Mouse (Mus musculus) small intestine, adult 2 months (tissue): Measurements from ENCODE around the gene Tceanc. TPM values are rescaled to one million over a fixed set of nuclear protein-coding genes. Genes with fewer than 3 reads are reported as not detected.
"Not testable (repeated sequence)": the region's sequence is repeated elsewhere in the genome, so short reads cannot be mapped to it uniquely, and the experiment has no call there.

ENCODE experiments used
- H3K27ac ChIP-seq: fragments of 200-500 bp; 2 replicates; pipeline ENCODE4 v1.5.1; 2012; ENCODE audit warnings: low read depth, low read length, control low read depth, inconsistent platforms; ENCODE audit not compliant: insufficient read depth
- H3K27me3 ChIP-seq: fragments of 200-500 bp; 2 replicates; pipeline ENCODE4 v1.6.1; 2012; ENCODE audit warnings: mild to moderate bottlenecking, moderate library complexity, low read length, inconsistent platforms; ENCODE audit not compliant: control insufficient read depth, insufficient read depth
- H3K36me3 ChIP-seq: fragments of 200-500 bp; 2 replicates; pipeline ENCODE4 v1.6.1; 2012; ENCODE audit warnings: mild to moderate bottlenecking, low read length, control low read depth, inconsistent platforms; ENCODE audit not compliant: control insufficient read depth, insufficient read depth
- H3K4me1 ChIP-seq: fragments of 200-500 bp; 2 replicates; pipeline ENCODE4 v1.6.1; 2012; ENCODE audit warnings: low read length, inconsistent platforms, mixed read lengths; ENCODE audit not compliant: control insufficient read depth, insufficient read depth, insufficient read length
- H3K4me3 ChIP-seq: fragments of 200-500 bp; 2 replicates; pipeline ENCODE4 v1.5.1; 2012; ENCODE audit warnings: low read depth, mild to moderate bottlenecking, control low read depth, inconsistent platforms, low read length, moderate library complexity
- CTCF ChIP-seq: fragments of 200-500 bp; IDR thresholded peaks from 2 replicates; pipeline ENCODE4 v1.5.1; 2012; ENCODE audit warnings: low read depth, mild to moderate bottlenecking, control low read depth, inconsistent platforms, low read length, moderate library complexity, mixed read lengths; ENCODE audit not compliant: insufficient replicate concordance, insufficient read length; ENCODE audit errors: extremely low read depth
- POLR2A ChIP-seq: fragments of 200-500 bp; IDR thresholded peaks from 2 replicates; pipeline ENCODE4 v1.6.1; 2012; ENCODE audit warnings: low read depth, mild to moderate bottlenecking, control low read depth, inconsistent platforms, low read length, moderate library complexity
- WGBS: fragments of 180-500 bp; shearing (Covaris S2); methylation state at CpG from one replicate; pipeline ENCODE4 v1.1.7; 2018; 5-methylcytosine and 5-hydroxymethylcytosine counted together
- polyA plus RNA-seq: library from polyadenylated mRNA; depleted of rRNA; stranded (reverse); fragments of >200 nt; gene quantifications from 2 replicates; pipeline ENCODE4 v1.2.3, GENCODE M21; 2012

Gene Tceanc
- polyA plus RNA-seq, 1 experiment = 0.23 TPM

GRCm38 (mm10) chrX:166535138-166535537, 16.8 kb upstream of the Tceanc start:
- WGBS = 21% methylated on average over 4 of the region's 4 CpGs
- TF ChIP-seq CTCF = no peak
- no peak for TF ChIP-seq POLR2A

GRCm38 (mm10) chrX:166533432-166533831, 15.1 kb upstream of the Tceanc start:
- 52% methylated on average over 4 of the region's 4 CpGs for WGBS
- no peaks in the 10 kb centered on the region for H3K36me3 ChIP-seq
- peak overlapping the region; percentile 22; the same call in 1 of the 2 replicates for H3K27ac ChIP-seq
- peaks cover 3% of the 10 kb centered on the region; the same call in 1 of the 2 replicates for H3K4me1 ChIP-seq
- TF ChIP-seq CTCF = no peak
- no peak for TF ChIP-seq POLR2A
- H3K27me3 ChIP-seq = no peaks in the 10 kb centered on the region
- H3K4me3 ChIP-seq = no peak overlapping the region

More at GRCm38 (mm10) chrX:166535138-166535537, 16.8 kb upstream of the Tceanc start:
- no peaks in the 10 kb centered on the region for H3K36me3 ChIP-seq
- peaks cover 3% of the 10 kb centered on the region; the same call in 1 of the 2 replicates for H3K4me1 ChIP-seq
- no peak overlapping the region for H3K27ac ChIP-seq
- H3K27me3 ChIP-seq = no peaks in the 10 kb centered on the region
- H3K4me3 ChIP-seq = no peak overlapping the region

GRCm38 (mm10) chrX:166531671-166532070, 13.3 kb upstream of the Tceanc start:
- TF ChIP-seq POLR2A = no peak
- TF ChIP-seq CTCF = no peak
- Histone ChIP-seq H3K4me1 (peaks cover 3% of the 10 kb centered on the region; the same call in 1 of the 2 replicates), H3K36me3 (no peaks in the 10 kb centered on the region), H3K27me3 (no peaks in the 10 kb centered on the region), H3K4me3 (no peak overlapping the region), H3K27ac (no peak overlapping the region)
- WGBS = 21% methylated on average over 6 of the region's 6 CpGs

- Histone ChIP-seq H3K27me3 (no peaks in the 10 kb centered on the region), H3K27ac (no peak overlapping the region), H3K4me1 (no peaks in the 10 kb centered on the region; the same call in 1 of the 2 replicates), H3K4me3 (no peak overlapping the region), H3K36me3 (no peaks in the 10 kb centered on the region)
- 97% methylated on average over 3 of the region's 3 CpGs for WGBS
- TF ChIP-seq CTCF = no peak
- TF ChIP-seq POLR2A = no peak
These were observed 9.8 kb upstream of the Tceanc start for GRCm38 (mm10) chrX:166528126-166528525.

- TF ChIP-seq POLR2A (no peak), CTCF (no peak)
- H3K4me3 ChIP-seq = no peak overlapping the region
- no peak overlapping the region for H3K27ac ChIP-seq
- 43% methylated on average over 2 of the region's 2 CpGs for WGBS
- no peaks in the 10 kb centered on the region for H3K27me3 ChIP-seq
- no peaks in the 10 kb centered on the region for H3K36me3 ChIP-seq
- H3K4me1 ChIP-seq = no peaks in the 10 kb centered on the region
These were observed 7.4 kb upstream of the Tceanc start for GRCm38 (mm10) chrX:166525637-166526315.

- Histone ChIP-seq H3K36me3 (no peaks in the 10 kb centered on the region), H3K27ac (no peak overlapping the region), H3K4me1 (no peaks in the 10 kb centered on the region), H3K4me3 (no peak overlapping the region), H3K27me3 (no peaks in the 10 kb centered on the region)
- TF ChIP-seq CTCF = no peak
- TF ChIP-seq POLR2A = no peak
- WGBS = 77% methylated on average over 5 of the region's 5 CpGs
These were observed 2.4 kb upstream of the Tceanc start for GRCm38 (mm10) chrX:166520782-166521181.

- 79% methylated on average over 1 of the region's 1 CpGs for WGBS
- H3K27ac ChIP-seq = no peak overlapping the region
- H3K27me3 ChIP-seq = no peaks in the 10 kb centered on the region
- TF ChIP-seq POLR2A = no peak
- TF ChIP-seq CTCF = no peak
- H3K36me3 ChIP-seq = no peaks in the 10 kb centered on the region
- no peaks in the 10 kb centered on the region for H3K4me1 ChIP-seq
- no peak overlapping the region for H3K4me3 ChIP-seq
These were observed 1.7 kb downstream of the Tceanc start for GRCm38 (mm10) chrX:166516631-166517030.

GRCm38 (mm10) chrX:166515923-166516322, 2.4 kb downstream of the Tceanc start:
- TF ChIP-seq CTCF (no peak), POLR2A (no peak)
- Histone ChIP-seq H3K27me3 (no peaks in the 10 kb centered on the region), H3K36me3 (no peaks in the 10 kb centered on the region), H3K4me1 (no peaks in the 10 kb centered on the region), H3K4me3 (no peak overlapping the region), H3K27ac (no peak overlapping the region)
- WGBS = 84% methylated on average over 3 of the region's 3 CpGs

- H3K4me1 ChIP-seq, H3K27ac ChIP-seq, H3K27me3 ChIP-seq, H3K36me3 ChIP-seq: not testable (repeated sequence)
- peak overlapping the region; percentile 19; the same call in 1 of the 2 replicates for H3K4me3 ChIP-seq
- WGBS = 22% methylated on average over 12 of the region's 12 CpGs
These were observed 4.3 kb downstream of the Tceanc start for GRCm38 (mm10) chrX:166514035-166514434.
